Mouse (Mus musculus) small intestine, adult 2 months (tissue): ENCODE results near the gene Polr2c.

Experiments used
- CTCF ChIP-seq: fragments of 200-500 bp; IDR thresholded peaks from 2 replicates; pipeline ENCODE4 v1.5.1; 2012; ENCODE audit warnings: low read depth, mild to moderate bottlenecking, control low read depth, inconsistent platforms, low read length, moderate library complexity, mixed read lengths; ENCODE audit not compliant: insufficient replicate concordance, insufficient read length; ENCODE audit errors: extremely low read depth
- POLR2A ChIP-seq: fragments of 200-500 bp; IDR thresholded peaks from 2 replicates; pipeline ENCODE4 v1.6.1; 2012; ENCODE audit warnings: low read depth, mild to moderate bottlenecking, control low read depth, inconsistent platforms, low read length, moderate library complexity

- TF ChIP-seq POLR2A (no peak), CTCF (no peak)
Measured at GRCm38 (mm10) chr8:94872576-94872975, 15.3 kb downstream of the Polr2c start.
